Mouse (Mus musculus): ENCODE measurements at regions not wholly inside any gene's neighbourhood (a gene's known extent, or its start where the extent isn't known, plus 50 kb on each side); places are given as distances from the start of the nearest gene placed in this dataset.

DNA sequence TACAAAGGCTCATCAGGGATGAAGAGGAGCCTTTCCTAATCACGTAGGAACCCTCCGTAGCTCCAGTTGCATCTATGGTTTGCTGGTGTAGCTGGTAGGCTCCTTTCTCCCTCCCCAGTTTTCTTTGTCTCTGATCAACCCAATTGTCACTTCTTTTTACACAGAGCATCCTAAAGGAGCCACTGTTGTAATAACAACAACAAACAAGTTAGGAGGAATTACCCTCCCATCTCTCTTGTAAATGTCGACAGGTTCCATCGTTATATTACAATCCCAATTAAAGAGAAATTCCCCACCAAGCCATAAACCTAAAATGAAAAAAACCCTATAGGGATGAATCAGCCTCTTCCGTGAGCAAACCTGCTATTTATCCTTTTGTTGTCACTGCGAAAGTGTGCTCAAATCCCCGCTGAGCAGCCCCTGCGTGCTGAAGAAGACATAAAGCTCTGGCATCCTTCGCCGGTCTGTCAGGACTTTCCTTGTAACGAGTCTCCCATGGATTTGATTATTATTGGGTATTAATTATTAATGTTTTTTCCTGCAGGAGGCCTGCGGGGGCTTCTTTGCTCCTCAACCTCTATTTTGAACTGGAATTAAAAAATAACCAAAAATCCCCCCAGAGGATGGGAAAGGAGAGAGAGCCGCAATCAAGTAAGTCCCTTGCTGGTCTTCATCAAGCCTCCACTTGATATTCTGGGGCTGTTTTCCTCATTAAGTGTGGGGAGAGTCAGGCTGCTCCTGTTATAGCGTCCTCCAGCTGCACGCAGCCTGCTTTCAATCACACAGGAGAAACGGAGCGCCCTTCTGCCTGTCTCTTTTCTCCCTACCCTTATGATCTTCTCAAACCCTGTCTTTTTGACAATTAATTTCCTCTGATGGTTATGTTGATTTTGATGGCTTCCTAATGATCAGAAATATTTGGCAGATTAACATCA is 619.1 kb upstream of the Camk1g start:
- 11% methylated on average over 17 of the region's 17 CpGs for WGBS
- ATAC-seq, result peak; percentile 89
- peak overlapping the region; percentile 72 for H3K27ac ChIP-seq
- peak overlapping the region; percentile 0; the same call in 1 of the 2 replicates for H3K4me3 ChIP-seq (replicated peaks)
- H3K27me3 ChIP-seq, result no peaks in the 10 kb centered on the region
- no peaks in the 10 kb centered on the region for H3K36me3 ChIP-seq
- peak overlapping the region; percentile 40 for H3K4me2 ChIP-seq (replicated peaks)
- no peaks in the 10 kb centered on the region for H3K9me3 ChIP-seq
- H3K4me1 ChIP-seq (replicated peaks), result peaks cover 29% of the 10 kb centered on the region
- H3K9ac ChIP-seq (replicated peaks), result 0 out of 2 replicates have a peak overlapping the region, but pooled peaks have one; percentile 0

GRCm38 (mm10) chr1:193980571-193980970 is 610.5 kb upstream of the Camk1g start:
- no peaks in the 10 kb centered on the region for H3K36me3 ChIP-seq
- 0 out of 2 replicates have a peak, but pooled peaks cover 9% of the 10 kb centered on the region for H3K4me1 ChIP-seq (replicated peaks)
- H3K27ac ChIP-seq, result no peak overlapping the region
- no peak overlapping the region for H3K4me2 ChIP-seq (replicated peaks)
- H3K9ac ChIP-seq (replicated peaks), result no peak overlapping the region
- WGBS, result 69% methylated on average over 4 of the region's 4 CpGs
- H3K9me3 ChIP-seq, result no peaks in the 10 kb centered on the region; the same call in 1 of the 2 replicates
- ATAC-seq, result no peak; the same call in 1 of the 2 replicates
- H3K4me3 ChIP-seq (replicated peaks), result no peak overlapping the region
- no peaks in the 10 kb centered on the region for H3K27me3 ChIP-seq

DNA sequence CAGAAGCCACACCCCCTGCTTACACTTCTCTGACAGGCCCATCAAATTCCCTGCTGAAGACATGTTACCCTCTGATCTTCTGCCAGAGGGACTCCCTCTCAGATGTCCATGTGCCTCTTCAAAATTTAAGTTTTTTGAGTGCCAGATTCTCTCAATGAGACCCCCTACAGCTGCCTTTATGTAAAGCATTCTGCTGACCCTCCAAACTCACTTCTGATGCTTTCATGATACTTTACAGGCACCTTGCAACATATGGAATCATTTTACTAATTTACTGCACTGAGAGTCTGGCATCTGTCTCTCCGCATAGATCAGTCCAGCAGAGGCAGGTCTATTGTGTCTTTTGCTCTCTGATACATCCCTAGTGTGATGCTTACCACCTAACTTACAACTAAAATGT is 601.4 kb upstream of the Camk1g start:
- ATAC-seq, result no peak
- no peak overlapping the region for H3K27ac ChIP-seq
- H3K36me3 ChIP-seq, result no peaks in the 10 kb centered on the region
- no peak overlapping the region for H3K9ac ChIP-seq (replicated peaks)
- peaks cover 15% of the 10 kb centered on the region; the same call in 1 of the 2 replicates for H3K4me1 ChIP-seq (replicated peaks)
- 75% methylated on average over 1 of the region's 1 CpGs for WGBS
- no peaks in the 10 kb centered on the region for H3K27me3 ChIP-seq
- no peak overlapping the region for H3K4me3 ChIP-seq (replicated peaks)
- no peaks in the 10 kb centered on the region; the same call in 1 of the 2 replicates for H3K9me3 ChIP-seq
- H3K4me2 ChIP-seq (replicated peaks), result no peak overlapping the region

DNA sequence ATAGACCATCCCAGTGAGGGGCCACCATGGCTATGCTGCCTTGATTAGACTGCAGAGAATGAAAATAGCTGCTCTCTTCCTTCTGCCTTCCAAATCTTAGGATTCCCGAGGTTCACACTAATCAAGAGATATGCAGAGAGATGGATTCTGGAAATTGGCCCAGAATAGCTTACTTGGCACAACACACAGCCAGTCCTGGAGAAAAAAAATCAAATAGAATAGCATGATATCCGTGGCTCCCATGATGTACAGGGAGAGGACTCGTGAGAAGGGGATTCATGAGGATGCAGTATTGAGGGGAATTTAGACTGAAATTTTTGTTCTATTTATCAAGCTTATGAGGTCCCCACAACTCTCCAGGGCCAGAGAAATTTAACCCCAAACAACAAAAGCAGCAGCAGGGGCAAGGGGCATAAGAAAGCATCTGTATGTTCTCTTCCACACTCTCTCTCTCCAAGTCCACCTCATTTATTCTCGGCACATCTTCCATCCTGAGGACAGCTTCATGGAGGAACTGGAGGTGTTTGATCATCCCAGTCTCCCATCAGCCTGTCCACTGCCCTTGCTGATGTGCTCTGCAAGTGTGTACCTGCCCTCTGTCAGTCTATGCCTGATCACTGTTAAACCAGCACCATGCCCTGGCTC is 599.3 kb upstream of the Camk1g start:
- no peak overlapping the region for H3K9ac ChIP-seq (replicated peaks)
- H3K4me1 ChIP-seq (replicated peaks), result peaks cover 15% of the 10 kb centered on the region; the same call in 1 of the 2 replicates
- no peak overlapping the region for H3K27ac ChIP-seq
- WGBS, result 80% methylated on average over 4 of the region's 4 CpGs
- H3K4me2 ChIP-seq (replicated peaks), result no peak overlapping the region
- ATAC-seq, result no peak
- H3K27me3 ChIP-seq, result no peaks in the 10 kb centered on the region
- H3K4me3 ChIP-seq (replicated peaks), result no peak overlapping the region
- no peaks in the 10 kb centered on the region for H3K9me3 ChIP-seq
- H3K36me3 ChIP-seq, result no peaks in the 10 kb centered on the region

DNA sequence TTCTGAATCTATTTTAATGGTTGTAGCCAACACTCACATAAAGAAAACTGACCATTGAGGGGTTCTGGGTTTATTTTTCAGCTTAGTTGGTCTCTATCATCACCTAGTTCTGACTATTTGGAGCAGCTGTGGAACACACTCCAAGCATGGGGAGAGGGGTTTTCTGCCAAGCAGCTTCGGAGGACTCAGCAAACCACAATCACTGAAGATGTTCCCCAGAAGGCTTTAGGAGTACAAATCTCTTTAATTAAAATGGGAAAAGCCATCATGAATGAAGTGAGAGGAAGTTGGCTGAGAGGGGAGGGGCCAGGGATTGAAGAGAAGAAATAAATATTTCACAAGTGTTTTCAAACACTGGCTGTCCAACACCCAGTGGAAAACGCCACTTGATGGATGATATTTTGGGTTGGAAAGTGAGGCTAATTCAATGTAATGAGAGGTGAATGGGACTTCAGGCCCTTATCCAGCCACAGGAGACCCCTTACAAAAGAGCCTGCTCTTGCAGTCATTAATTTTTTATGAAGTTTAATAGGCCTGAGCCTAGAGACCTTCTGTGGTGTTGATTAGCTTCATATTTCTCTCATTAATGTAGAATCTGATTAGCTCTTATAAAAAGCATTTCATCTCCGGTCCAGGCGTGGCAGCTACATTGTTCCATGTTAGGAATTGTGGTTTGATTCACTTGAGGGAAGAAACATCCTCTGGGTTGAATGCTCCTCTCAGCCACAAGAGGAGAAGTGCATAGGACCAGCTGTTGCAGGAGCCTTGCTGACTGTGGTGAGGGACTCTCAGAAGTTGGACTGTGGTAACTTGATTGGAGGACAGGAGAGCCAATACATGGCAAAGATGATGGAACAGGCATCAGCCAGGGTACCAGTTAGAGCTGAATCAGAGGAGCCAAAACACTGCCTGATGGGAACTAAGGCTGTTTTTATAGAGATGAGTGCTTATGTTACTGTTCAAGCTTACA is 598.1 kb upstream of the Camk1g start:
- Histone ChIP-seq H3K9me3 (no peaks in the 10 kb centered on the region), H3K4me3 (replicated peaks) (no peak overlapping the region), H3K4me1 (replicated peaks) (peaks cover 13% of the 10 kb centered on the region; the same call in 1 of the 2 replicates), H3K9ac (replicated peaks) (no peak overlapping the region), H3K36me3 (no peaks in the 10 kb centered on the region), H3K27ac (no peak overlapping the region), H3K4me2 (replicated peaks) (no peak overlapping the region), H3K27me3 (no peaks in the 10 kb centered on the region)
- WGBS, result 60% methylated on average over 4 of the region's 4 CpGs
- peak; percentile 83 for ATAC-seq

- no peaks in the 10 kb centered on the region for H3K27me3 ChIP-seq
- no peaks in the 10 kb centered on the region for H3K36me3 ChIP-seq
- H3K4me3 ChIP-seq (replicated peaks), result no peak overlapping the region
- H3K4me2 ChIP-seq (replicated peaks), result no peak overlapping the region
- ATAC-seq, result no peak
- no peaks in the 10 kb centered on the region for H3K9me3 ChIP-seq
- H3K27ac ChIP-seq, result no peak overlapping the region
- H3K4me1 ChIP-seq (replicated peaks), result peaks cover 13% of the 10 kb centered on the region; the same call in 1 of the 2 replicates
- 74% methylated on average over 1 of the region's 1 CpGs for WGBS
- H3K9ac ChIP-seq (replicated peaks), result no peak overlapping the region
Observed at GRCm38 (mm10) chr1:193966652-193967555, 596.8 kb upstream of the Camk1g start.

DNA sequence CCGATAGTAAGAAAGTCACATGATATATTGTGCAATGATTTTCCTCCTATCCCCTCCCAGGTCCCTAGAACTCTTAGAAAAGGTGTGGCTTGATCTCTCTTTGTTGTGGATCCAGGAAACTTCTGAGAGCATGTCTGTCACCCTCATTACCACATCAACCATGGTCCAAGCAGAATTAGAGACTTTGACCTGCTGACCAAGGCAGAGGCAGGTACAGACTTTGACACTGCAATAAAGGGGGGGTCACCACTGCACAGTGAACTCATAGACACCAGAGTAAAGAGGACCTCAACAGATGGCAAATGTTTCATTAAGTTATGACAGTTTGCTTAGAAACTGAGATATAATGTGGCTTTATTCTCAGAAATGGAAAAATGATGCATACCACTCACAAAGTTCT is 595.2 kb upstream of the Camk1g start:
- Histone ChIP-seq H3K27ac (no peak overlapping the region), H3K9me3 (no peaks in the 10 kb centered on the region), H3K4me1 (replicated peaks) (peaks cover 8% of the 10 kb centered on the region; the same call in 1 of the 2 replicates), H3K36me3 (no peaks in the 10 kb centered on the region), H3K9ac (replicated peaks) (no peak overlapping the region), H3K27me3 (no peaks in the 10 kb centered on the region), H3K4me2 (replicated peaks) (no peak overlapping the region), H3K4me3 (replicated peaks) (no peak overlapping the region)
- 93% methylated on average over 1 of the region's 1 CpGs for WGBS
- ATAC-seq, result no peak

- H3K4me3 ChIP-seq (replicated peaks), result no peak overlapping the region
- H3K4me2 ChIP-seq (replicated peaks), result no peak overlapping the region
- no peak overlapping the region for H3K9ac ChIP-seq (replicated peaks)
- H3K36me3 ChIP-seq, result no peaks in the 10 kb centered on the region
- ATAC-seq, result no peak
- no peaks in the 10 kb centered on the region for H3K4me1 ChIP-seq (replicated peaks)
- H3K27ac ChIP-seq, result no peak overlapping the region
- no peaks in the 10 kb centered on the region for H3K27me3 ChIP-seq
- no peaks in the 10 kb centered on the region for H3K9me3 ChIP-seq
Observed at GRCm38 (mm10) chr1:193951936-193952335, 581.8 kb upstream of the Camk1g start.

- H3K4me3 ChIP-seq (replicated peaks), result no peak overlapping the region
- H3K9ac ChIP-seq (replicated peaks), result no peak overlapping the region
- H3K4me2 ChIP-seq (replicated peaks), result no peak overlapping the region
- no peak for ATAC-seq
- H3K36me3 ChIP-seq, result no peaks in the 10 kb centered on the region
- no peaks in the 10 kb centered on the region for H3K4me1 ChIP-seq (replicated peaks)
- no peak overlapping the region for H3K27ac ChIP-seq
- H3K9me3 ChIP-seq, result no peaks in the 10 kb centered on the region
- H3K27me3 ChIP-seq, result no peaks in the 10 kb centered on the region
Observed at GRCm38 (mm10) chr1:193949817-193950216, 579.7 kb upstream of the Camk1g start.

DNA sequence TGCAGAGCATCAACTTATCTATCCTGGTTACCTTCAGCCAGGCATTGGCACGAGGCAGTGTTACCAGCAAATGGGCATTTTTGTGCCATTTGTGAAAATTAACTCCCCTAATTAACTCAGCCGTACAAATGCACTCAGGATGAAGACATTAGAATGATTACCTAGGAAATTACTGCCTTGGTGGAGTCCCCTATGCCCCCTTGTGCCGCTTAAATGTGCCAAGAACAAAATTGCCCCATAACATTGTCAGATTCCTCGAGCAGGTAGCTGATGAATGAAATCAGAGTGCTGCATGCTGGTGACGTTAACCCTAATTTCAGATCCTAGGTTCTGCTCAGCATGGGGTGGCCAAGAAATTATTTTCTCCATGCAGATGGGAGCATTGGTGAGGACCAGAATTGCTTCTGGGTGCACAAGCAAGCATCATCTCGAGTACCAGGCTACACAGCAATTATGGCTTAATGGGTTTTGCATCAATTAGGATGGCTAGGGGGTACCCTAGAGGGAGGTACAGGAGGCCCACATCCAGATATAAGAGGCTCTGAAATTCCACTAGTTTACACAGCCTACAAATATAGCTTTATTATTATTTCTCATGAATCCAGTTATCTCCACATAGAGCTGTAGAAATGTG is 577.0 kb upstream of the Camk1g start:
- Histone ChIP-seq H3K9me3 (no peaks in the 10 kb centered on the region), H3K4me1 (replicated peaks) (no peaks in the 10 kb centered on the region), H3K27ac (no peak overlapping the region), H3K9ac (replicated peaks) (no peak overlapping the region), H3K36me3 (no peaks in the 10 kb centered on the region), H3K4me3 (replicated peaks) (no peak overlapping the region), H3K27me3 (no peaks in the 10 kb centered on the region), H3K4me2 (replicated peaks) (no peak overlapping the region)
- 74% methylated on average over 6 of the region's 6 CpGs for WGBS
- no peak for ATAC-seq

All from midbrain, embryonic 13.5 days (tissue).